Mouse (Mus musculus): Measurements from ENCODE around the gene Lyz2.
"Not testable (repeated sequence)": the region's sequence is repeated elsewhere in the genome, so short reads cannot be mapped to it uniquely, and the experiment has no call there.

Gene Lyz2

DNA sequence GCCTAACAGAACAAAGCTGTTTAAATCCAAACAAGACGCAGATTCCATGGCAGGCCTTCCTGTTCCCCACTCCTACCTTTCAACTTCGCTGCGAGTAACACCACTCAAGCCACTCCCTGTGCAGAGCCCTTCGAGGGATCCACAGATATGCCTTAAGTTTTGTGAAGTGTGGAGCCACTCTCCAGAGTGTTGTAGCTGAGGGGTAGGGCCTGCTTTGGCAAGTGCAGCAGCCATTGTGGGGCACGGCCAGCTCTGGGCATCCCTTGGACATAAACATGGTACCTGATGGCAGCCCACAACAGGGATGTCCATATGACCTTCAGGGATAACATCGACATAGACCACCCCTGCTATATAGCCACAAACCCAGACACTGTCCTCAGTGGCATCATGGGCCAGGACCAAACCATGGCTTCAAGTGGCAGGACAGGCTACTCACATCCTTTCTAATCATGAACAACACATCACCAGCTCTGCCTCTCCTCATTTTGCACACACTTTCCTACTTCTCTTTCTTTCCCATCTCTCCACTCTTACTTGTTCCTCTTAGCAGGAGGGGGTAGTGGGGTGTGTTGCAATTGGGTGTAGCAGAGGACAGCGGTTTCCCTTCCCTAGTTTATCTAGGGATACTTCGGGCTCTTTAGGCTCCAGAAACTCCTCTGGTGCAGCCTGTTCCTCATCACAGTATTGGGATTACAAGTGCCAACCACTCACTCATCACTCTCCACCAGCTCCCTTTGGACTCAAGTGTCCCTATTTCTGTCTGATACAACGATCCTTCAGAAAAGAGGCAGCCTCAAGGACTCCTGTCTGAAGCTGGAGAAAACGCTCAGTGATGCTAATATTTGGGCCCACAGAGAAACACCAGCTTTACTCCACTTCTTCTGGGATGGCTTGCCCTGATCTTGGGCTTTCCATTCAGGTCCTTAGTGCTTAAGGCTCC lies 2.7 kb upstream of the Lyz2 start:
- no peak for DNase-seq (ENCODE audit: low read depth)

DNA sequence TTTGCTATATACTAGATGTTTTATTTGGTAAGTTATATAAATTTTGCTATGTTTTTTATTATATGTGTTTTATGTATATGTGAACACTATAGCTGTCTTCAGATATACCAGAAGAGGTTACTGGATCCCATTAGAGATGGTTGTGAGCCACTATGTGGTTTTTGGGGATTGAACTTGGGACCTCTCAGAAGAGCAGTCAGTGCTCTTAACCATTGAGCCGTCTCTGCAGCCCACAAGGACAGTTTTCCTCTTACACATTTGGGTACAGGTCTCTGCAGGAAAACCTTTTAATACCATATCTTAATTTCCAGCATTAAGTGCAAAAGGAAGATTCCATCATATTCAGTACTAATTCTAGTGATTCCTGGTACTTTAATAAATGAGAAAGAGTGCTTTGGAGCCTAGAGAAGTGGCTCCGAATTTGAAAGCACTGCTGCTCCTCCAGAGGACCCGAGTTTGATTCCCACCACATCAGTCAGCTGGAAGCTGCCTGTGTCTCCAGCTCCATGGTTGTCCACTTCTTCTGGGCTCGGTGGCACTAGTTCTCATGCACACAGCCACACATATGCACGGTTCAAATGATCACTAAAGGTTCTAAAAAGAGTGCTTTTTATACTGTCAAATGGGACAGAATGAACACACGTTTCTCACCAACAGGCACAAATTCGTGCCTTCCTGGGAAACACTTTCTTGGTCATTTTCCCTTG lies 1.9 kb upstream of the Lyz2 start:
- no peak for DNase-seq (ENCODE audit: low read depth)

DNA sequence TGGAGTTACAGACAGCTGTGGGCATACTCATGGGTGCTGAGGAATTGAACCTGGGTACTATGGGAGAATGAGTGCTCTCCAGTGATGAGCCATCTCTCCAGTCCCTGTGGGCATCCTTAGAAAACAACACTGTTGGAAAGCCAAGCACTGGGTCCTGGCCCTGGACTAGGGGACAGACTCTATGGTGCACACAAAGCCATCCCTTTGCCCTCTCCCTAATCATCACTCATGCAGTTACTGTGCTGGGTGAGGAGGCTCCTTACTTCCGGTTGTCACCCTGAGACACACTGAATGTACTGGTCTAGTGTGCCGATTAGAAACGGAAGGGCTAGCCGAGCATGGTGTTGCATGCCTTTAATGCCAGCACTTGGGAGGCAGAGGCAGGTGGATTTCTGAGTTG lies 1.1 kb upstream of the Lyz2 start:
- DNase-seq (ENCODE audit: low read depth), result not testable (repeated sequence)

DNA sequence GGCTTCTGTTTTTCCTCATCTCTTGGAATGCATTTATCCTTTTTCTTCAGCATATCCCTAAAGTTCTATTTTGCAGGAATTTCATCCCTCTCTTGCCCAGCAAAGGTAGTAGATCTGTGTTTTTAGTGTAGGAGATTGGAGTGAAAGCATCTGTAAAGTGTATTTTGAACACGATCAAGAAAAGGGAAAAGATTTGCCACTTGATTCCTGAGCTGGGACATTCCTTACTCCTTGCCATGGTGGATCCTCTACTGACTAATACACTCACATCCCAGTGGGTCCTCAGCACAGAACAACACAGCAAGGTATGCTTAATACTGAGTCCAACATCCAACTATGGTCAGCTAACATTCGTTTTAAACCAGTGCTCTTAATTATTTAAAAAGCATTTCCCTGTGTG lies 430 bp upstream of the Lyz2 start:
- DNase-seq (ENCODE audit: low read depth), result no peak

DNA sequence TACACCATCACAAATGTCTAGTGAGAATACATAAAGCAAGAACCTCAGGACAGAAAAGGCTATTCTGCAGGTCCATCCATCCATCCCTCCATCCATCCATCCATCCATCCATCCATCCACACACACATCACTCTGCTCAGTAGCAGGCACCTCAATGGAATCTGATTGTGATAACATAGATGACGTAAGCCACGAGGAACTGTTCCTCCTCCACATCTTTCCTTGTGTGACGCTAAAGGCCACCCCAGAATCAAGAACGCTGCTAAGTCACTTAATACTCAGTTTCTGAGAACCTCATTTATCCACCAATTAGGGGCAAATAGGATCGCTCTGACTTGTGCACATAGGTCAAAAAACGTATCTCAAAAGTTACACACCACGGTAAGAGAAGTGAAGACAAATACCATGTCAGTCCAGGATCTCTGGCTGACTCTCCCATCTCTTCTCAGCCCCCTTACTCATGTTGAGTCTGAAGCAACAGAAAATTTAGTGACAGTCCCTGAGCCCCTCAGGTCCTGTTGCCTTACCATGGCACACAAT lies 670 bp downstream of the Lyz2 start:
- no peak for DNase-seq (ENCODE audit: low read depth)

DNA sequence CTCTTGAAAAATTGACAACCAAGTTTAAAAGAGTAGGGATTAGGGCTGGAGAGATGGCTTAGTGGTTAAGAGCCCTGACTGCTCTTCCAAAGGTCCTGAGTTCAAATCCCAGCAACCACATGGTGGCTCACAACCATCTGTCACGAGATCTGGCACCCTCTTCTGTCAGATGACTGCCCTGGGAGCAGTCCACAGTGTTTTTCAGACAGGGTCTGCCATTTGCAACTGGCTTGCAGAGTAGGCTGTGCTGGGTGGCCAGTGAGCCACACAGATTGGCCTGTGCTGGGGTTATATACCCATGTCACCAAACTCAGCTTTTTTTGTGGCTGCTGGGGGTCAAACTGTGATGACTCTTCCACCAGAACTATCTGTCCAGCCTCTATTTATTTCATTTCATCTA lies 2.1 kb downstream of the Lyz2 start:
- no peak for DNase-seq (ENCODE audit: low read depth)

DNA sequence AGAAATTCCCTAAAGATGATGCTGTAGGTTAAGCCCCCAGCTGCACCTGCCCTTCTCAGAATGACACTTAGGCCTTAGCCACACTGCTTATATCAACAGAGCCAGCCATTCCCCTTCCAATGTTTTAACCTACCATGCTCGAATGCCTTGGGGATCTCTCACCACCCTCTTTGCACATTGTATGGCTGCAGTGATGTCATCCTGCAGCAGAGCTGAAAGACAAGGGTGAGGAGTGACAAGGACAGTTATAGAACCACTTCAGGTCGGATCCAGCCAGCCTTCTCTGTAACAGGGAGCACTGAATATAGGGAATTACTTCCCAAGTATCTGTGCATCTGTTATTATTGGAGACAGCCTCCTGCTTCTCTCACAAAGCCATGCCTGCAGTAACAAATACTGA lies 3.6 kb downstream of the Lyz2 start:
- not testable (repeated sequence) for DNase-seq (ENCODE audit: low read depth)

DNA sequence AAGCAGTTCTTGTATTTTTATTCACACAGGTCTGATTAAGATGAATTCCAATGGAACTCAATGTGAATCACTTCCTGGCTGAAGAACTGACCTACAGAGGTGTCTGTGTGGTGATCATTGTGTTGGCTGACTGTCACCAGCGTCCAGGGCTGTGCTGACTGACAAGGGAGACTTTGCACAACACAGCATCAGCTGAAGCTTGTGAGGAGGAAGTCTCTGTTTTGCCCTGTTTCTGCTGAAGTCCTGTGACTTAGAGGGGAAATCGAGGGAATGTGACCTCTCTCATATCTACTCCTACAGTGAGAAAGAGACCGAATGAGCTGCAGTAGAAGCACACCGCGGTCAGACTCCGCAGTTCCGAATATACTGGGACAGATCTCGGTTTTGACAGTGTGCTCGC lies 4.3 kb downstream of the Lyz2 start:
- DNase-seq (ENCODE audit: low read depth), result not testable (repeated sequence)

DNA sequence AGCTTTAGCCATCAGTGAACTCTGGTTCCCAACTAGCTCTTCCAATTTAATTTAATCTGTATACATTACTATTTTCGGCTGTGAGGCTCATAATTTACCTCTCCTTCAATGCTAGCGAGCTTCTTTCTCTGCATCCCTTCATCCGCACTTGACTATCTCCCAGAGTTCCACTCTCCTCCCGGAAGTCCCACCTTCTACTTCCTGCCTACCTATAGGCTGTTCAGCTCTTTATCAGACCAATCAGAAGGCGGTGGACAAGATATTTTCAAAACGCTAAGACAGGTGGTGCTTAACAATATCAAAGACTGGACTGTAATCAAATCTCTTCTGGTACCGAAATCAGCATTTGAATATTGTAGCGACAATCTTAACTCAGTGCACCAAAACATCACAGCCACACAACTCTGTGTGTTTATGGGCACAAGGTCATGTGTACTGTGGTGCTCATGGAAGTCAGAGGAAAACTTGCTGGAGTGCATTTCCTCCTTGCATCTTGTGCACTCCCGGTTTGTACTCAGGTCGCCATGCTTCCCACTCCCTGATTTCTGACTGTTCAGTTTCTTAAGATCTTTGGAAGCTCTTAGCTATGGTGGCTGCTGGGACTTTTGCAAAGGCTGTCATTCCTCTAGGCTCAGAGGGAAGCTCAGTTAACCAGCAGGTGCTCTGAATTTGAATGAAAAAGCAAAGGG lies 6.3 kb downstream of the Lyz2 start:
- DNase-seq (ENCODE audit: low read depth), result no peak

DNA sequence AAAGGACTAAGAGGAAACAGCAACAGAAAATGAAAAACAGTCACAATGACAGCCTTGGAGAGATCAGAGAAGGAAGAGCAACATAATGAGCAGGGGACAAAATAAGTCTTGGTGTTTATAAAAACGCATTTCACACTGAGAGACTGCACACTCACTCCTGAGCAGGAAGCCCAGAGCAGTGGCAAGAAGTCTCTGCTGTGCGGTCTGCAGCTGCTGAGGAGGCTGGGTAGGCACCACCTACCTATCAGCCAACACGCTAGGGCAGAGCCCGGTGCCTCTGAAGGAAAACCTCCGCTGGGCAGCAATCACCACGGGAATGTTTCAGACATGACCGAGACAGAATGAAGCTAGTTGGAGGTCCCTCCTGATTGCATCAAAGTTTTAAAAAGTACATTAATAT lies 7.5 kb downstream of the Lyz2 start:
- not testable (repeated sequence) for DNase-seq (ENCODE audit: low read depth)

DNA sequence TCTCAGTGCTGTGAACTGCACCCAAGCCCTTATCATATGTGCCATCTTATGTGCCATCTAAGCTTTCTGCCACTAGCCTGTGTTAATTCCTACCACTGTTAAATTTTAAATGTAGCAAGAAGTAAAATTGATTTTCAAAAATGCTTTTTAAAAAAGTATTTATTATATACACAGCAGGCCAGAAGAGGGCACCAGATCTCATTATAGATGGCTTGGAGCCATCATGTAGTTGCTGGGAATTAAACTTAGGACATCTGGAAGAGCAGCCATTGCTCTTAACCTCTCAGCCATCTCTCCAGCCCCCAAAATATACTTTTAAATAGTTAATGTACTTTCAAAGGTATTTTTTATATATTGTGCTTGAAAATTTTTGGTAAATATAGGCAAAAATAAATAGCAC lies 10.1 kb downstream of the Lyz2 start:
- DNase-seq (ENCODE audit: low read depth), result no peak

DNA sequence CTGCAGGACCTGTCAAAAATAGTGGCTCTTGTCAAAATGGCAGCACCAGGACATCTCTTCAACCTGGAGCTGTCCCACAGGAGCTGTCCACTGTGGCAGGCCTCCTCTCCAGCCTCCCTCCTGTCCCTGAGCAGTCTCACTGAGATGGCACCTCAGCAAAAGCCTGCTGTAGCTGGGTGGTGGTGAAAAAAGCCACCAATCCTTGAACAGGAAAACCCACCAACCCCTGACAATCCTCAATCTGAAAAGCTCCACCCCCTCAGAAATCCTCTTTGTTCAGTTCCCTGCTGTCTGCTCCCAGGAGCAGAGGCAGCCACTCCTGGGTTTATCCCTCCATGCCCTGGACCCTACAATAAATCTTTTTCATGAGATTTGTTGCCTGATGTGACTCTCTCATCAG lies 22.3 kb downstream of the Lyz2 start:
- no peak for DNase-seq (ENCODE audit: low read depth)

DNA sequence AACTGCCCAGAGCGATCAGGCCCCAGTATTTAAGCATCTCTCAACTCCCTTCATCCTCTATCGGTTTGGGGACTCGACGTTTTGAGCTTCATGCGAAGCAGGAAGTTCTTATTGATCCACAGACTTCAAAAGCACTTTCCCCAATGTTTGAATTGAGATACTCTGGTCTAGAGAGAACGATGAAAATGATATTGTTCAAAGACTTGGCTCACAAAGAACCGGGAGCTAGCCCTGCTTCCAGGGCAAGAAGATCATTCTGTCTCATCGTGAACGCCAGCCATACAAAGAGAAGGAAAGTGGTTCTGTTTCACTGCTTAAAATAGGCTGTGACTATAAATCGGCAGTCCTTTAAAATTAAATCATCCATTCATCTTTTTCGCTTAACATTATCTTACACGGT lies 43.5 kb downstream of the Lyz2 start, which contains the start of gene 9530003J23Rik:
Gene 9530003J23Rik, minus strand, starts transcription at position 101 of the 400 bp plus-strand sequence.
- no peak for DNase-seq (ENCODE audit: low read depth)

DNA sequence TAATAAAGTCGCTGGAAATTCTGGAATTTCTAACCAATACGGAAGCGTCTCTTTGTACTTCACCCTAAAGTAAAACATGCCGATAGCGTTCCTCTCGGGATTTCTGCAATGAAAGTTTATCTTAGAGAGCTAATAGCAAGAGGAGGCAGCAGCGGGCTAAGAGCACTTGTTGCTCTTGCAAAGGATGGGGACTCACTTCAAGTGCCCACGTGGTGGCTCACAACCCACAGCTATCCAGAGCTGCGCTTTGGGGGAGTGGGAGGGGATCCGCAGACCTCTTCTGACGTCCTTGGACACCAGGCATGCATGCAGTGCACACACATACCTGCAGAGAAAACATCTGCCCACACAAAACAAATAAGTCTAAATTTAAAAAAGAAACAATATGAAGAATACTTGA lies 46.3 kb downstream of the Lyz2 start:
- no peak for DNase-seq (ENCODE audit: low read depth)

DNA sequence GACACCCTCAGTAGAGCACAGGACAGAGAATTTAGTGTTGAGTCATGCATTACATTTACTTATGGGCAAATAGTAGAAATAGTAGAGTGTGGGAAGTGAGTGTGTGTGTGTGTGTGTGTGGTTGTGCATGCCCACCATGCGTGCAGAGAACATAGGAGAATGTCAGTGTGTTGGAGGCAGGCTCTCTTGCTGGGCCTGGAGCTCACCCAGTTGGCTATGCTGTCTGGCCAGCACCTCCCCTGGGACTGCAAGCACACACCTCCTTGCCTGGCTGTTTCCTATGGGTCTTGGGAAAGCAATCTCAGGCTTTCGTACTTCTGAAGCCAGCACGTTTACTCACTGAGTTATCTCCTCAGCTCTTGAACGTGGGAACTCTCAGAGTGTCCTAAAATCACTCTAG lies 47.3 kb downstream of the Lyz2 start:
- DNase-seq (ENCODE audit: low read depth), result no peak

DNA sequence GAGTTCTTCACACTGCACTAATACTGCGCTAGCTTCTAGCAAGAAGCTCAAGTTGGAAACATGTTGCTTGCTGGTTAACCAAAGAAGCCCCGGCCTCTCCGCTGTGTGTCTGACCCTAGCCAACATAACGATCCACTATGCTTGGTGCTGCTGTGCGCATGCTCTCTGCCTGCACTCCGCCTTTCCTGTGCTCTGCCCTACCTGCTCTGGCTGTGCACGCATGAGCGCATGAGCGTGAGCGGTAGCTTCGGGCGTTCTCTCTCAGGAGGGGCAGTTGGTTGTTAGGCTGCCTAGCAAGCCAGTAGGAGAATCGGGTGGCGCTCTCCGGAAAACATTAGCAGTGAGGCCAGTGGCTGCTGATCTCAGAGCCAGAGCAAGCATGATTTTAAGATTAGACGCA lies 52.3 kb downstream of the Lyz2 start:
- DNase-seq (ENCODE audit: low read depth), result no peak
